Mouse (Mus musculus): ENCODE measurements at regions not wholly inside any gene's neighbourhood (a gene's known extent, or its start where the extent isn't known, plus 50 kb on each side); places are given as distances from the start of the nearest gene placed in this dataset.

DNA sequence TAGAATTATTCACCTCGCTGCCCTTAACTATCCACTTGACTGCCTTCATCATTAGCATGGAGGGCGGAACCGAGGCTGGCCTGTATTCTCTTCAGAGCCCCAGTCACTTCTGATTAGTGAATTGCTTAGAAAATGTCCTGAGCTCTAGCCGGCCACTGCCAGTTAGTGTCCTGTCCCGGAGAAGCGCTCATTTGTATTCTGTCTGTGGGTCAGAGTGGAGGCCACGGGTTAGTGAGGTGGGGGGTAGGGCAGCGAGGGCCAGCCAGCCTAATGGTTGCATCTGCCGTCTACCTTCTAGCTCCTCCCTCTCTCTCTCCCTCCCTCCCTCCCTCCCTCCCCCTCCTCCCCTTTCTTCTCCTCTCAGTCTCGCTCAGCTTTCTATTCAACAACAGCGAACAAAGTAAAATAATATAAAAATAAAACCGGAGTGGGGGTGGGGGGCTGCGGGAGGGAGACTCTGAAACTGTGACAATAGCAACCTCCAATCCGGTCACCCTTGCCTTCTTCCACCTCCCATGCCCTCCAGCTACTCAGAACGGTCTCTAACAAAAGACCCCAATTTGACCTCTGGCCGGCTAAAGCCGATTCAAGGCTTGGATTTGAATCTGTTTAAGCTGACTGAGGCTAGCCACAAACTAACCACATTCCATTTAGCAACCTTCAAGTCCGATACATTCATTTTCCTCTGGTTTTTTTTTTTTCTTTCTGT lies 155.6 kb upstream of the Klf3 start:
- in situ Hi-C loops (cut with MboI, MseI): no loop called here

DNA sequence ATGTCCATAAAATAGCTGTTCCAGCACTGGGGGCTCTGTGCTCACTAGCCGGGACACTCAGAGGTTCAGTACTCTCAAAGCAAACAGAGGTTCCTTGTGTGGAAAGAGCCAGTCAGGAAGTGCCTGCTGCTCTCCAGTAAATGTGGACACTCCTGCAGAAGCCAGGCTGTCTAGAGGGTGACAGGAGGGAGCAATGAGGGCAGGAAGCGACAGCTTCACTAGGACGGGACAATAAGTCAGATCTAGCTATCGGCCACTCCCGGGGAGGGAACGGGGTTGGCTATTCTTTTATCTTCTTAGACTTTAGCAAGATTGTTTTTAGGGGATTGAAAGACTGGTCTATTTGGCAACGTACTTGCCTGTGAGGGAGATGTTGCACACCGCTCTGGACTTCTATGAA lies 154.7 kb upstream of the Klf3 start:
- in situ Hi-C loops (cut with MboI, MseI): no loop called here

GRCm38 (mm10) chr5:64651407-64651806 lies 151.8 kb upstream of the Klf3 start:
- in situ Hi-C loops (cut with MboI, MseI): no loop called here

- in situ Hi-C loops (cut with MboI, MseI): no loop called here
Measured at GRCm38 (mm10) chr5:64653764-64654163, 149.4 kb upstream of the Klf3 start.

DNA sequence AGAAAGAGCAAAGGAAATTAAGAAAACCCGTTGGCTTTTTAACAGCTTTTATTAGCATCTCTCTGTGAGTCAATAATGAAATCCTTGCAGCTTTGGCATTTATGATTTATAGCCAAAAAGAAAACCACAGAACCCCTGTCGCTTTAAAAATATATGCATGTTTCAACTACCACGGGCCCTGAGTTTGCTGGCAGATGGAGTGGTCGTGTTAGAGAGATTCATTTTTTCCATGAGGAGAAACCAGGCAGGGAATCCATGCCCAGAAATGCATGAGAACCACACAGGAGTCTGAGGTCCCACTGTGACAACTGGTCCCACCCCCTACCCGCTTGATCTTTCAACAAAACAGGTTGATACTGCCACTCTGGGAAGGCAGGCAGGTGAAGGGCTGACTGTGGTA lies 147.9 kb upstream of the Klf3 start:
- in situ Hi-C loops (cut with MboI, MseI): no loop called here

DNA sequence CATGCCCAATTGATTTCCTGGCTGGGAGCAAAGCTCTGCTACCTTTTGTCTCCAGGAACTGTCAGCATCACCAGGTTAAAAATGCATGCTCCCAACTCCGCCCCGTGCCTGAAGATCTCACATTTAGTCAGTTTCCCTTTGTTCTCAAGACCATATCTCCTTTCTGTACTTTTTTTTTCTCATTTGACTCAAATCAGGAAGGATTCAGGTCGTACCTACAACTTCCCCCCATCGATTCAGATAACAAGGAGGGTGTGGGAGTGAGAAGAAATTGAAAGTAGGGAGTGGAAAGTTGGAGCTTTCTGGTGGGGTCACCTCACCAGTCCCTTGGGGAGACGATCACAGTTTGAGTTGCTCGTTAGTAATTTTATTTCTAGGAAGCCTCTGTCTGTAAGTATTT lies 141.2 kb upstream of the Klf3 start:
- in situ Hi-C loops (cut with MboI, MseI): no loop called here

- in situ Hi-C loops (cut with MboI, MseI): no loop called here
Measured at GRCm38 (mm10) chr5:64662476-64662875, 140.7 kb upstream of the Klf3 start.

DNA sequence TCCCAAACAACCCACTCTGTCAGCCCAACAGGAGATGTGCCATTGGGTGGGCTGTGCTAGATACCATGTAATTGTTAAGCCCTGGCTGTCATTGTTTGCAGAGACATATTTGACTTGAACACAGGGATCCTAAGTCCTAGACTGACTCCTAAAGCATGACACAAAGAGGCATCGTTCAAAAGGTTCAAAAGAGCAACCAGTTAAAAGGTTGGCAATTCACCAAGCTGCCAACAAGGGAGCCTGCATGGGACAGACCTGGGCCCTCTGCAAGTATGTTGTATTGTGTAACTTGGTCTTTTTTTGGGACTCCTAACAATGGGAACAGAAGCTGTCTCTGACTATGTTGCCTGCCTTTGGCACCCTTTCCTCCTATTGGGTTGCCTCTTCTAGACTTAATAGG lies 139.4 kb upstream of the Klf3 start:
- in situ Hi-C loops (cut with MboI, MseI): no loop called here

DNA sequence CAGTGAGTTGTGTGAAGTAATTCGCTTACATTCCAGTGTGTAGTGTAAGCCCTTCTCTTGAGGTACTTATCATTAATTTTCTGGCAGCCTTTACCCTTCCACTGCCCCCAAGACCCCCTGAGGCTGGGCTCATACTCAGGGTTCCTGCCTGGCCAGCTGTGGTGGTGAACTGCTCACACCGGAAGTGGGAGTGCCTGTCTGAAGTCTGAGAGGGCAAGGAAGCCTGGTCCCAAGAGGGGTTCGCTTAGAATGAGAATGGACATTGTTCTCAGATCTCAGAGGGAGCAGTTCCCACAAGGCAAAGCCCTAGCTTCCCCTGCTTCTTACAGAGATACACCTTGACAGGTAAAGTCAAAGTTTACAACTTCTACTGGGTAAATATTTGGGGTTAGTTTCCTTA lies 138.1 kb upstream of the Klf3 start:
- in situ Hi-C loops (cut with MboI, MseI): no loop called here

DNA sequence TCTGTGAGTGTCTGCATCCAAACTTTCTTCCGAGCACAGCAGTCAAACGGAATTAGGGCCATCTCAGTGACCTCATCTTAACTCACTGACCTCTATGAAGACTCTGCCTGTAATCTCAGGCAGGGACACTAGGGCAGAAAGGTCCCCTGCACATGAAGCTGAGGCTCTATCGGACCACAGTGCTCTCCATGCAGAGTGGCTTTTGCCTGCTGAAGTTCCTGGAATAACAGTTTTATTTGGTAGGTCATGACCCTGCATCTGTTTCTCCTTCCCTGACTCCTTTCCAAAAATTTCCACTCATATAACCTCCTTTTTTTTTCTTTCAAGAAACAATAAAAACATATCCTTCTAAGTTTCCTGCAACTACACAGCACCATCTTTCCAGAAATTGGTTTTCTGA lies 136.9 kb upstream of the Klf3 start:
- in situ Hi-C loops (cut with MboI, MseI): no loop called here

- in situ Hi-C loops (cut with MboI, MseI): no loop called here
Measured at GRCm38 (mm10) chr5:64667053-64667452, 136.1 kb upstream of the Klf3 start.

DNA sequence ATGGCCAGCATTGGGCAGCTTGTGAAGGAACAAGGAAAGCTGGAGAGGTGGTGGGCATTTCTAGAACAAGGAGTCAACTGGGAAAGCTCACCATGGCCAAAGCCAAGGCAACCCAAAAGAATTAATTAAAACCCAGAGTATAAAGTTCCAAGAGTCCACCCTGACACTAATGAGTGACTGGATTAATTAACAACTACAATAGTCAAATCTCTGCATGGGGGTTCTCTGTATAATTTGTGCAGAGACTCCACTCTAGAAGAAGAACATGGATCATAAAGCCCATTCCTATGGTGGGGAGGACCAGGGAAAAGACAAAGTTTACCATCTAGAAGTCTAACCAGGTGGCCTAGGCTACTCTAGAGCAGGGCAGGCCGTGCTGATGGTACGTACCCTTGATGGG lies 129.3 kb upstream of the Klf3 start:
- in situ Hi-C loops (cut with MboI, MseI): no loop called here

GRCm38 (mm10) chr5:64676214-64676945 lies 126.8 kb upstream of the Klf3 start:
- in situ Hi-C loops (cut with MboI, MseI): no loop called here

- in situ Hi-C loops (cut with MboI, MseI): no loop called here
Measured at GRCm38 (mm10) chr5:64676946-64677588, 126.1 kb upstream of the Klf3 start.

GRCm38 (mm10) chr5:64678706-64679105 lies 124.5 kb upstream of the Klf3 start:
- in situ Hi-C loops (cut with MboI, MseI): no loop called here

GRCm38 (mm10) chr5:64679996-64680625 lies 123.1 kb upstream of the Klf3 start:
- in situ Hi-C loops (cut with MboI, MseI): no loop called here

GRCm38 (mm10) chr5:64681161-64681560 lies 122.0 kb upstream of the Klf3 start:
- in situ Hi-C loops (cut with MboI, MseI): no loop called here

DNA sequence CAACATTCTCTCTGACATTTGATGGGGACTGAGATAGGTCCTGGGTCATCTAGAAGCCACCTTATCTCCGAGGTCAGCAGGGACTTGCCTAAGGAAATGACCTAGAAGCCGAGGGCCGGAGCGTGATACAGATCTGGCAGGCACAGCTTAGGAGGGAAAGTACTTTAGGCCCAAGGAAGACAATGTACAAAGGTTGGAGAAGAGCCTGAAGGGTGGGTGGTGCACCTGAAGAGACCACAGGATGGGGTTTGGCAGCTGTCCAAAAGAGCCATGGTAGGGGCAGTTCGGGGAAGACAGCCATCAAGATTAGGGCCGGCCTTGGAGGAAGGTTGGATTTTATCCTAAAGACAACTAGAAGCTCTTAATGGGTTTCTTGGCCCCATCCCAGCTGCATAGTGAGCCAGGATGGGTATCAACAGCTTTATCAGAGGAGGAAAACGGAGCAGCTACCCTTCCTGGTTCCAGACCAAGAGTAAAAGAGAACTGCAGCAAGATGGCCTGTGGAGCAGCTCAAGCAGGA lies 120.8 kb upstream of the Klf3 start:
- in situ Hi-C loops (cut with MboI, MseI): no loop called here

DNA sequence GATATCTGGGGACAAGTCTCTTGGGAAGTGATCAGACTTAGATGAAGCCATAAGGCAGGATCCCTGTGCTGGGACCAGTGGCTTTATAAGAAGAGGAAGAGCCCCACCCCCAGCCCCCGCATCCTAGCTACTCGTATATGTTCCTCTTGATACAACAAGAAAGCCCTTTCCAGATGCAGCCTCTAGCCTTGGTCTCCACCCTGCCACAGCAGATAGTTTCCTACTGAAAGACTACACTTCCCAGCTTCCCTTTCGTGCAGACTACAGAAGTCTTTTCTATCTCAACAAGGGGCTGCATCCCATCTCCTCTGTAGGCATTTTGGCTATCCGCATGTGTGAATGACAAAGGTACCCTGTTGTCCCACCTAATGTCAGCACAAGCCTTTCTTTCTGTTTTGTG lies 119.8 kb upstream of the Klf3 start:
- in situ Hi-C loops (cut with MboI, MseI): no loop called here

DNA sequence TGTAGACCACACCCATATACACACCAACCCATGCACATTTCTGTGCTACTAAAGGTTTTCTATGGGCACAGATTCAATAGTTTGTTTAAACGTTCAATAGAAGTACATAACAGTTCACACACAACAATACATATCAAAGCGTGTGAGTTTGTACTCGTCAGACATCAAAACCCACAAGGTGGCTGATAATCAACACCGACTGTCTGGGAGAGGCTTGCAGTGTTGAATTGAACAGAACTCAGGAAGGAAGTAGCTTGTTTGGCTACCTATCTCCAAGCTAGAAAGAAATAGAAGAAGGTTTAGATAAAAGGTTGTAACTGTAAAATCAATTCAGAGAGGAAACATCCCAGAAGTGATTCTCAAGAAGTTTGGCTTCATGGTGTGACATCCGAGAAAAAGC lies 118.9 kb upstream of the Klf3 start:
- in situ Hi-C loops (cut with MboI, MseI): no loop called here

GRCm38 (mm10) chr5:64690148-64690547 lies 113.0 kb upstream of the Klf3 start:
- in situ Hi-C loops (cut with MboI, MseI): no loop called here

DNA sequence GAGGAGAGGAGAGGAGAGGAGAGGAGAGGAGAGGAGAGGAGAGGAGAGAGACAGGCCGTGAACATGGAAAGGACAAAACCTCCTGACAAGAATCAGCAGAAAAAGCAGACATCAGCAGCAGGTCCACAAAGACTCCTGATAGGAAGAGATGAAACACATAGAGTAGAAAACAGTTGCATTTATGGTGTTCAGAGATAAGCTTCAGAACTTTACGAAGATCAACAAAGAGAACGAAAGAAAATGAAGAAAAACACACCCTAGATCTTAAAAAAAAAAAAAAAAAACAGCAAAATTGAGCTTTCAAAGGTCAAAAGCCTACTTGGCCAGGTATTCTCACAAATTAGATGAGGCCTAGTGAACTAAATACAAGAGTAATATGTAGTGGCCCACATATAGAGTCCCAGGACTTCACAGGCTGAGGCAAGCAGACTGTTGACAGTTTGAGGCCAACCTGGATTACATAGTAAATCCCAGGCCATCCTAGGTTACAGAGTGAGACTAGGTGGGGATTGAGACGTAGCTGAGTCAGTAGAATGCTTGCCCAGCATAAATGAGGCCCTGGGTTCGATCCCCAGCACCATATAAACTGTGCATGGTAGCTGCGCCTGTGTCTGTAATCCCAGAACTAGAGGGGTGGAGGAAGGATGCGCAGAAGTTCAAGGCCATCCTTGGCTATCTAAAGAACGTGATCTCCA lies 111.6 kb upstream of the Klf3 start:
- in situ Hi-C loops (cut with MboI, MseI): no loop called here

Data from T-helper 1 cell (primary cell).